Mouse (Mus musculus) heart, embryonic 16.5 days (tissue): ENCODE data around the gene Heg1. TPM values are rescaled to one million over a fixed set of nuclear protein-coding genes. Genes with fewer than 3 reads are reported as not detected.

Experiments
- ATAC-seq: fragments of 200-750 bp; cut with Nextera tagmentation; replicated peaks from 2 replicates; pipeline ENCODE4 v1.8.0; 2017; ENCODE audit warnings: moderate number of reproducible peaks; ENCODE audit not compliant: insufficient read depth, low FRiP score; ENCODE audit errors: extremely low read depth
- H3K27ac ChIP-seq: fragments of 300-500 bp; sonication (generic); 2 replicates; pipeline ENCODE4 v1.5.1; 2014; ENCODE audit warnings: mild to moderate bottlenecking, low read length, control low read depth, moderate library complexity
- H3K27me3 ChIP-seq: fragments of 300-500 bp; sonication (generic); 2 replicates; pipeline ENCODE4 v1.6.1; 2014; ENCODE audit warnings: low read length, mixed read lengths; ENCODE audit not compliant: control insufficient read depth, insufficient read depth
- H3K36me3 ChIP-seq: fragments of 300-500 bp; sonication (generic); 2 replicates; pipeline ENCODE4 v1.6.1; 2014; ENCODE audit not compliant: control insufficient read depth, insufficient read depth
- H3K4me1 ChIP-seq: fragments of 300-500 bp; sonication (generic); 2 replicates; pipeline ENCODE4 v1.6.1; 2014; ENCODE audit warnings: low read length, mixed read lengths; ENCODE audit not compliant: control insufficient read depth, insufficient read depth
- H3K4me2 ChIP-seq: fragments of 300-500 bp; sonication (generic); 2 replicates; pipeline ENCODE4 v1.6.1; 2014; ENCODE audit warnings: low read depth, mild to moderate bottlenecking, control low read depth, low read length
- H3K4me3 ChIP-seq: fragments of 300-500 bp; sonication (generic); 2 replicates; pipeline ENCODE4 v1.5.1; 2014; ENCODE audit warnings: mild to moderate bottlenecking, control low read depth, low read length
- H3K9ac ChIP-seq: fragments of 300-500 bp; sonication (generic); 2 replicates; pipeline ENCODE4 v1.6.1; 2014; ENCODE audit warnings: low read length, control low read depth
- H3K9me3 ChIP-seq: fragments of 300-500 bp; sonication (generic); replicated peaks from 2 replicates; pipeline ENCODE4 v1.6.1; 2016; ENCODE audit warnings: low read length; ENCODE audit not compliant: control insufficient read depth
- WGBS: fragments of 180-500 bp; shearing (Covaris S2); extraction: QIAGEN DNeasy Blood & Tissue Kit; methylation state at CpG from one replicate; pipeline ENCODE4 v1.1.7; 2014; 5-methylcytosine and 5-hydroxymethylcytosine counted together
- polyA plus RNA-seq: library from polyadenylated mRNA; unstranded; fragments of >200 nt; fragmentation: Nextera tagmentation; extraction: Ambion mirVana; gene quantifications from 2 replicates; pipeline ENCODE4 v1.2.1, GENCODE M21; 2015

Heg1 gene
- polyA plus RNA-seq, 1 experiment from 2014 or later: 34.0 TPM

GRCm38 (mm10) chr16:33793846-33794791 is 109.9 kb downstream of the Heg1 start, which contains the start of gene Muc13:
Muc13 (plus strand) TSS chr16:33794037.
- no peak within 1 kb of the TSS for H3K4me3 ChIP-seq
- H3K4me1 ChIP-seq: no peaks in the 10 kb centered on the region
- no peak within 1 kb of the TSS for H3K27ac ChIP-seq
- H3K27me3 ChIP-seq: no peaks in the 10 kb centered on the region
- no peaks in the 10 kb centered on the region for H3K9me3 ChIP-seq
- no peak within 1 kb of the TSS for H3K9ac ChIP-seq
- WGBS: 76% methylated on average over 10 of the region's 10 CpGs
- no peak for ATAC-seq
- H3K4me2 ChIP-seq: no peak within 1 kb of the TSS
- H3K36me3 ChIP-seq: no peaks in the 10 kb centered on the region

- no peak overlapping the region for H3K27ac ChIP-seq
- no peak for ATAC-seq
- H3K27me3 ChIP-seq: no peaks in the 10 kb centered on the region
- no peaks in the 10 kb centered on the region for H3K9me3 ChIP-seq
- WGBS: 58% methylated on average over 4 of the region's 4 CpGs
- no peak overlapping the region for H3K4me3 ChIP-seq
- H3K9ac ChIP-seq: no peak overlapping the region
- no peaks in the 10 kb centered on the region for H3K4me1 ChIP-seq
- H3K36me3 ChIP-seq: no peaks in the 10 kb centered on the region
- H3K4me2 ChIP-seq: no peak overlapping the region
Observed at GRCm38 (mm10) chr16:33795106-33795505, 110.9 kb downstream of the Heg1 start.

GRCm38 (mm10) chr16:33795887-33796286 is 111.7 kb downstream of the Heg1 start:
- Histone ChIP-seq H3K9ac (no peak overlapping the region), H3K27ac (no peak overlapping the region), H3K4me1 (no peaks in the 10 kb centered on the region), H3K27me3 (no peaks in the 10 kb centered on the region), H3K36me3 (no peaks in the 10 kb centered on the region), H3K9me3 (no peaks in the 10 kb centered on the region), H3K4me3 (no peak overlapping the region), H3K4me2 (no peak overlapping the region)
- 70% methylated on average over 6 of the region's 6 CpGs for WGBS
- no peak for ATAC-seq

- no peak for ATAC-seq
- H3K36me3 ChIP-seq: no peaks in the 10 kb centered on the region
- H3K9ac ChIP-seq: no peak overlapping the region
- H3K4me1 ChIP-seq: no peaks in the 10 kb centered on the region
- no peak overlapping the region for H3K4me2 ChIP-seq
- H3K4me3 ChIP-seq: no peak overlapping the region
- H3K27me3 ChIP-seq: no peaks in the 10 kb centered on the region
- H3K9me3 ChIP-seq: no peaks in the 10 kb centered on the region
- no peak overlapping the region for H3K27ac ChIP-seq
- 65% methylated on average over 3 of the region's 3 CpGs for WGBS
Observed at GRCm38 (mm10) chr16:33796756-33797155, 112.6 kb downstream of the Heg1 start.

GRCm38 (mm10) chr16:33797860-33798259 is 113.7 kb downstream of the Heg1 start:
- Histone ChIP-seq H3K4me2 (no peak overlapping the region), H3K27me3 (no peaks in the 10 kb centered on the region), H3K9ac (no peak overlapping the region), H3K27ac (no peak overlapping the region), H3K4me1 (no peaks in the 10 kb centered on the region), H3K9me3 (no peaks in the 10 kb centered on the region), H3K4me3 (no peak overlapping the region), H3K36me3 (no peaks in the 10 kb centered on the region)
- ATAC-seq: no peak
- 40% methylated on average over 5 of the region's 5 CpGs for WGBS

- Histone ChIP-seq H3K36me3 (no peaks in the 10 kb centered on the region), H3K27me3 (no peaks in the 10 kb centered on the region), H3K27ac (no peak overlapping the region), H3K9me3 (0 out of 2 replicates have a peak, but pooled peaks cover 5% of the 10 kb centered on the region), H3K9ac (no peak overlapping the region), H3K4me3 (no peak overlapping the region), H3K4me2 (no peak overlapping the region), H3K4me1 (no peaks in the 10 kb centered on the region)
- WGBS: 74% methylated on average over 3 of the region's 3 CpGs
- no peak for ATAC-seq
Observed at GRCm38 (mm10) chr16:33810002-33810401, 125.8 kb downstream of the Heg1 start.

- Histone ChIP-seq H3K36me3 (no peaks in the 10 kb centered on the region), H3K4me2 (no peak overlapping the region), H3K4me1 (no peaks in the 10 kb centered on the region), H3K9me3 (no peaks in the 10 kb centered on the region), H3K27me3 (no peaks in the 10 kb centered on the region), H3K9ac (no peak overlapping the region), H3K4me3 (no peak overlapping the region), H3K27ac (no peak overlapping the region)
- 78% methylated on average over 7 of the region's 7 CpGs for WGBS
- no peak for ATAC-seq
Observed at GRCm38 (mm10) chr16:33818413-33819165, 134.4 kb downstream of the Heg1 start.

GRCm38 (mm10) chr16:33820269-33821178 is 136.4 kb downstream of the Heg1 start:
- Histone ChIP-seq H3K36me3 (no peaks in the 10 kb centered on the region), H3K4me3 (no peak overlapping the region), H3K9me3 (no peaks in the 10 kb centered on the region), H3K4me2 (no peak overlapping the region), H3K27me3 (no peaks in the 10 kb centered on the region), H3K9ac (no peak overlapping the region), H3K27ac (no peak overlapping the region), H3K4me1 (no peaks in the 10 kb centered on the region)
- ATAC-seq: no peak
- 20% methylated on average over 17 of the region's 17 CpGs for WGBS
